Mouse (Mus musculus) cerebral cortex, adult 2 months (tissue): Measurements from ENCODE around the gene Tfap2a.

Experiments
- WGBS: fragments of 180-500 bp; shearing (Covaris S2); methylation state at CpG from one replicate; pipeline ENCODE4 v1.1.7; 2018; 5-methylcytosine and 5-hydroxymethylcytosine counted together

Gene Tfap2a

DNA sequence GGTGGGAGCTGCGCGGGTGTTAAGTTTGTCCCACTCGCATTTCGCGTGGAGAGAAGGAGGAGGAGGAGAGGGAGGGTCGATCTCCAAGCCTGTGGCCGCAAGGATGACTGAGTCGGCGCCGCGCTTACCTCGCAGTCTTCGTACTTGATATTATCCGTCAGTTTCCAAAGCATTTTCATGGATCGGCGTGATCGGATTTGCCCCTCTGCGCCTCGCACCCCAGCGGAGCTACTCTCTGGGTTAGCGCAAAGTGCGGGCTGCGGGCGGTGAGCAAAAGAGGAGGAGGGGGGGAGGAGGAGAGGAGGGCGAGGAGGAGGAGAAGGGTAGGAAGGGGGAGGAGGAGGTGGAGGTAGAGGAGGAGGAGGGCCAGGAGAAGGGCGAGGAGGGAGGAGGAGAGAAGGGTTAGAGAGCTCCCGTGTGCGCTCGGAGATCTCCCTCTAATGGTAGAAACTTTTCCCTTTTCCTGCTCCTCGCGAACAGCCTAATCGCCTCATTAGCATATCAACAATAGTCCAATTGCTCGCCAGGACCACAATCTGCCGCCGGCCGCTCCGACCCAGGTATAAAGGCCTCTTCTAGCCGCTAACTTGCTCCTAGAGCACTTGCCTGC lies 4.5 kb downstream of the Tfap2a start:
- 2% methylated on average over 36 of the region's 38 CpGs for WGBS

DNA sequence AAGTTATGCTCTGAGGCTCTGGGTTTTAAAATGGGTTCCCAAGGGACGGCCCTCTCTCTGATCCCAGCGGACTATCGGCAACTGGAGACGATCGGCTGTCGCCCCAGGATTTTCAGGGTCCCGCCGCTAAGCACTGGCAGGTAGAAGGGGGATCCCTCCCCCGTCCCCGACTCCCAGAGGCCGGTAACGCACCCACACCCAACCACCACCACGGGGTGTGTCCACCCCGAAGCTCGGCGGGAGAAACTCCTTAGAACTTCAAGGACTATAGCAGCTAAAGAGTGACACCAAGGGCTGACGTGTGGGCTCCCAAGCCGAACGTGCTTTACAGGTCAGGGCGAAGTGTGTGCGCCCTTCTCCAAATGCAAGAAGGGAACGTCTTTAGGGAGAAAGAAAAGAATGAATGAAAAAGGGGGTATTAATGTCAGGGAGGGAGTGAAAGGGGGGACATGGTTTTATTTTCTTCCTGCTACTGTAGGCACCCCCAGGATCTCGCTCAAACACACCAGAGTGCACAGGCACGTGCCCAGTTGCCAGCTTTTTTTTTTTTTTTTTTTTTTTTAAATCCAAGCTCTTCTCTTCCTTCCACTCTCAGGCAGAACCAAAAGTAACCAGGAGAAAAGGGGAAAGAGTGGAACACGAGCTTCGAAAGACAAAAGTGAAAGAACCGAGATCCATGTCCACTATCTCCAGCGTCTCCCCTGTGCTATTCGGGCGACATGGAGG lies 5.2 kb downstream of the Tfap2a start:
- WGBS = 2% methylated on average over 30 of the region's 30 CpGs

DNA sequence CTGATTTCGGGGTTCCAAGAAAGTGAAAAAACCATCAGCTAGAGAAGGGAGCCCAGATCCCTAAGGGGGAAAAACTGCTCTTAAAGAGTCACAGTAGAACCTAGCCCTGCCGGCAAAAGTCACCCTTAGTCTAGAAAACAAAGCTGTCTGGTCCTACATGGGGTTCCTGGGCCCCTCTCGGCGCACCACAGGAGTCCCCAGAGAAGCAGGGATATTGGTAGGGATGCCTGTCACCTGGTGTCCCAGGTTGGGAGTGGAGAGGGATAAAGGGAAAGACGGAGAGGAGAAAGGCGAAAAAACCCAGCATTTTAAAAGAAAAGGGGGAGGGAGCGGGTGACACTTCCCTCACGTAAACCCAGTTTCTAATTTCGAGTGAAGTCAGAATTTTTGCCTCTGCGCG lies 6.1 kb downstream of the Tfap2a start:
- 3% methylated on average over 11 of the region's 11 CpGs for WGBS

DNA sequence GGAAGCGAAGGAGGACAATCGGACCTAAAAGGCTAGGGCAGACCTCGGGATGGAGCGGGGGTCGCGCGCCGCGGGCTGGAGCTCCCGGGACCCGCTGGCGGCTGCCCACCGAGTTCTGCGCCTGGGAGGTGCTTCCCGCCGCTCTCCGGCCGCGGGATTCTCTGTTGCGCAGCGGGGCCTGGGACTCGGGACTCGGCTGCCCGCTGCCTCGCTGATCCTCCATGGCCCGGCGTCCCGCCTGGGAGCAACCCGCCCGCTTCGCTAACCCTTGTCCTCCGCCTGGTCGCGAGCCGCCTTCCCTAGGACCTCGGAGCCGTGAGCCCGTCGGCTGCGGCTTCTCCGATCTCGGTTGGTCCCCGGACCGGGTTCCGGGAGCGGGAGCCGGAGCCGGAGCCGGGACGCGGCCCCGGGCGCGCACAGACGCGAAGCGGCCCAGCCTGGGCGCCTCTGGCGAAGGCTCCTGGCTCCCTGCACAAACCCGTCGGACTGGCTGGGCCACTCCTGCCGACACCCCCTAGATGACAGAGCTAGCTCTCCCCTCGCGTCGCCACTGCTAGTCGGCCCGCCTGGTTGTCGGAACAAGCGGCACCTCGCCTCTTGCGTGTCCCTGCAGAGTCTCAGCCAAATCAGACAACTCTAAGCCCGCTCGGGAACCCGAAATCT lies 6.9 kb downstream of the Tfap2a start:
- 1% methylated on average over 71 of the region's 74 CpGs for WGBS

DNA sequence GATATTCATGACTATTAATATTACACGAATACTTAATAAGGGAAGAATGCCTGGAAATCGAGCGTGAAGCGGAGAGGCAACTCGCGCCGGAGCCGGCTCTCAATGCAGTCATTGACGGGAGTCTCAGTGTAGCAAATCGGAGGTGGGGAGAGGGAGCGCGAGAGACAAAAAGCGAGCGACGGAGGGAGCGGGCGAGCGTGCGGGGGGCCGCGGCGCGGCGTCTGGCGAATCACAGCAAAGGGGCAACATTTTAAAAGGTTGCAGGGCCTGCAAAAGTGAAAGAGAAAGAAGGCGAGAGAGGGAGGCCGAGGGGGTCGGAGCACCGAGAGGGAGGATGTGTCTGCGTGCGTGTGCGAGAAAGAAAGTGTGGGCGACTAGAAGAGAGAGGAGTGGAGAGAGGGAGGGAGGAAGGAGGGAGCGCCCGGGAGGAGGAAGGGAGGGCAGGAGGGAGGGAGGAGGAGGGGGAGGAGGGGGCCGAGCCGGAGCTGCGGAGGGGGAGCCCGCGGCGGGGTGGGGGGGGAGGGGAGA lies 7.5 kb downstream of the Tfap2a start:
- WGBS = 1% methylated on average over 33 of the region's 41 CpGs

DNA sequence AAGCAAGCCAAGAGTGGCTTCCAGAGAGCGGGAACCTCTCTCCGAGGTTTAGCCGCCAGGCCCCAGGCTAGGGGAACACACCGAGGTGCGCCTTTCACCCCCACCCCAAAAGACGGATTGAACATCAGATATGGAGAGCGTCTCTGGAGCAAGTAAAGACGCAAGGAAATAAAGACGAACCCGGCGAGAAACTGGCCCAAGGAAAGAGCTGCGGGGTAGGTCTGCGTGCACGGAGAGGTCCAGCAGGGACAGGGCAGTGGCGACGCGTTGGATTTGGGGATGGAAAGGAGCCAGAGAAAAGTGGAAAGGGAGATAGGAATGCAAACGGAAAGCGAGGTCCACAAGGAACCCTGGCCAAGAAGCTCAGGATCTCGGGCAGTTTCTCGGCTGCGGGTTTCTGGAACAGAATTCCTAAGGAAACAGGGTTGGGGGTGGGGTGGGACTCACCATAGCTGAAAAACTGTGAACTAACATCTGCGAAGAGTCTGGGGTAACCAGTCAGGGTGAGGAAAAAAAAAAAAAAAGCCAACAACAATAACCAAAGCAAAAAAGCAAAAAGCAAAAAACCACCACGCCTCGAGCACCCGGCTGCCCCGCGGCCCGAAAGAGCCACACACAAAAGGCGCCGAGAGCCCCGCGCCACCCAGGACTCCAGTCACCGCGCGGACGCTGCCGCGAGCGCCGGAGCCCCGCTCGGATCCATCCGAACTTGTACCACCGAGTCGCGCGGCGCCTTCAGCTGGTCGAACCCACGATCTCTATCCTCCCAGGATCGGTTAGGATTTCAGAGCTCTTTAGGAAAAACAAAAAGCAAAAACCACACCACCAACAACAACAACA lies 8.4 kb downstream of the Tfap2a start:
- 4% methylated on average over 52 of the region's 52 CpGs for WGBS

DNA sequence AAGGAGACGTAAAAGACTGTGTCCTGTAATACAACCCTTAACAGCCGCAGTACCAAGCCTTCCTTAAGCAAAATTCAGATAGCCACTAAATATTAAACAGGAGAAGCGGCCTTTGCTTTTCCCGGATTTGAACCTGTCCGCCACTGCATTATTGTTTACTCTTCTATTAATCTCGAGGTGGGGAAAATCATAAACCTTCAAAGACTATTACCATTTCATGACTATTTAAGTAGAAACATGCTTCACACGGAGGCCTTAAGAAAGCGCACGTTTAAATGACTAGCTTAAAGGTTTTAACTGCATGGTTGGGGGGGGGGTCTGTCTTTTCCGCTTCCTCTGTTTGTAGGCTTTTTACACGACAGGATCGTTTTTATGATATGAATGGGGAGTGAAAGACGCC lies 9.1 kb downstream of the Tfap2a start:
- 5% methylated on average over 13 of the region's 13 CpGs for WGBS

DNA sequence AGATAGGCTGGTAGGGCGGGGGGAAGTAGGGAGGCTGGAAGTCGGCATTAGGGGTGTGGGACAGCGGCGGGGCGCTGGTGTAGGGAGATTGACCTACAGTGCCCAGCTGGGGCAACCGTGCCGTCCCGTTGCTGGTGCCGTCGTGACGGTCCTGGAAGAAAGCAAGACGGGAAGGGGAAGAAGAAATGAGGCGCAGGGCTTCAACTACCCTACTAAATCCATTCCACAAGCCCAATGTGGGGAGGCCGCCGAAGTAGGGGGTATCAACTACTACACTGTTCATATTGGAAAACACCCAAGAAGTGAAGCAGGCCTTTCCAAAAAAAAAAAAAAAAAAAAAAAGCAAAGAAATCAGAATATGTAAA lies 9.6 kb downstream of the Tfap2a start:
- 5% methylated on average over 15 of the region's 15 CpGs for WGBS

DNA sequence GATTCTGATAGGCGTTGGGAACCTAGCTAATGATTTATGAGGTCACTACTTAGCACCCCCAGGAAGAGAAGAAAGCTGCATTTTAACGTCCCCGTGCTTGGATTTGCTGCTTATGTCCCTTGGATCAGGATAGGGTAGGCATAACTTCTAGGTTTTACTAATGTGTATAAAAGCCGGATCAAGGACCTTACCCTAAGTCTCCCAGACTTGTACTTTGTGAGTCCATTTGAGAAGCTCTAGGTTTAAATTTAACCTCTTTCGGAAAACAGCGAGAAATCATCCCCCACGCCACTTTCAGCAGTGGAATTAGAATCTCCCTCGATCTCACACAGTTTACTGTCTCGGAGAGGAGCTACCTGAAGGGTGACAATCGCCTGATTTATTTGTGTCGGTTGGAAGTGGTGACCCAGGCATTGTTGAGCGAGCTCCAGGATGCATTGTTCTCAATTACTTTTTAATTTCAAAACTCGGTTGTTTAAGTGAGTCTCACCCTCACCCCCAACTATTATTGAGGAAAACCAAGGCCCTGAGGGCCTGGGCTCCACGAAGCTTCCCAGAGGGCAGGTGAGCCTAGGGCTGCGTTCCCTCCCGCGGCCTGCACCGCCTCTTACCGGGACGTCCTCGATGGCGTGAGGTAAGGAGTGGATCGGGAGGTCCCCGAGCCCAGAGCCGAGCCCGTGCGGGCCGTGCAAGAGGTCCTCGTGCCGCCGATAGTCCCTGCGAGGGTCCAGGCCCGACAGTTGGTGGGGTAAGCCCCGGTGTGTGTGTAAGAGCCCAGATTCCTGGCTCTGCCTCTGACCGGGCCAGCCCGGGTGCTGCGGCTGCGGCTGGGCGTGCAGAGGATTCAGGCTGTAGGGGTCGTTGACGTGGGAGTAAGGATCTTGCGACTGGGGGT lies 10.2 kb downstream of the Tfap2a start:
- WGBS = 3% methylated on average over 42 of the region's 42 CpGs

DNA sequence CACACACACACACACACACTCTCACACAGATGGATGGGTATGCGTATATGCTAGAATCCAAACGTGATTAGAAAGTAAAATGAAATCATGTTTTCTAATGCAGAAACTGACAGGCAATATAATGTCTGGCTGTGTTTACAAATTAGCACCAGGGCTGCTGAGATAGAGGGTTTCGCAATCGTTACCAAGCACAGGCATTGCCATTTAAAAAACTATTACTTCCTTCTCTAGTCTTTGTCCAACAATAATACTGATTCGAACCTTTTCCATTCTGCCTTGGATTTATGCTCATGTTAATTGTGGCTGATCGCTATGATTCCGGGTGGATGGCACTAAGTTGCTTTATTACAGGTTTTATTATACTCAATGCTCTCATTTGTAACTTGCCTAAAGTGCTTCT lies 12.3 kb downstream of the Tfap2a start:
- 13% methylated on average over 7 of the region's 7 CpGs for WGBS

DNA sequence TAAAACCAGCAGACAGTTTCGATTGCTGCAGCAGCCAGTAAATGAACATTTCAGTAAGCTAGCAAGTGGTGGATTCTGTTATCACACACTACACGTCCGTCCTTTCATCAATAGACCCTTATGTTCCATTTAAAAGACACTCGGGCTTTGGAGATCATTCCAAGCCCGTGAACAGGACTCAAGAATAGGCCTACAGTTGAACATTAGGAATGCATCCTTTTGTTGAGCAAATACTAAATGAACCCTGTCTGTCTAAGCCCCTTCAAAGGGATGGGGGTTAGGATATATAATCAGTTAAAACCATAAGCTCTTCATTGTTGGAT lies 14.6 kb downstream of the Tfap2a start:
- WGBS = 15% methylated on average over 5 of the region's 5 CpGs

DNA sequence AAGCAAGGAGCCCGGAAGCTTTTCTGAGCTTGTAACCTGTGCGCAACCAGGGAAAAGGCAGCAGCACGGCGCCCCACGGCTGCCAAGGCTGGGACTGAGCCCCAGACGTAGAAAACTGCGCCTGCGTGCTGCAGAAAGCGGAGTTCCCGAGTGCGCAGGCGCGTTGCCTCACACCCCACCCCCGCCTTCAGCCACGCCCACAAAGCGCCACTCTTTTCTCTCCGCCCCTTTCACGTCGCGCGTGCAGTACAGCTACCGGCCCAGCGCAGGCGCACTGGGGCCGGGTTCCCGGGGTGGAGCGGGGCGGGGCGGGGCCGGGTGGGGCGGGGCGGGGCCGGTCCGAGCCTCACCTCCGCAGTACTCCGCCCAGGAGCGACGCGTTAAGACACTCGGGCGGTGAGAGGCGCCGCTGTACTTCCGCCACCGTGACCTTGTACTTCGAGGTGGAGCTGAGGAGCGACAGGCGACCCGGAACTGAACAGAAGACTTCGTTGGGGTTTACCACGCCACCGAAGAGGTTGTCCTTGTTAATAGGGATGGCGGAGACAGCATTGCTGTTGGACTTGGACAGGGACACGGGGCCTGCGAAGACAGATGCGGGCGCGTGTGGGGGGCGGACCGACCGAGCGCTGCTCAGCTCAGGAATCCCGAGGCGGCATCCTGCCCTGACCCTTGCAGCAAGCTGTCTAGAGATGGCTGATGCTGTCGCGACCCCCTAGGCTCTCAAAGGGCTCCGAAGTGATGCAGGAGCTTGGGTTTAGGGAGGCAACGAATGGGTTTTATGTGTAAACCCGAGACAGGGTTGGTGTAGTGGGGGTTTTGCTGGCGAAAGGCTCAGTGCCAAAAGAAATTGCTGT lies 15.2 kb downstream of the Tfap2a start:
- 1% methylated on average over 70 of the region's 70 CpGs for WGBS

DNA sequence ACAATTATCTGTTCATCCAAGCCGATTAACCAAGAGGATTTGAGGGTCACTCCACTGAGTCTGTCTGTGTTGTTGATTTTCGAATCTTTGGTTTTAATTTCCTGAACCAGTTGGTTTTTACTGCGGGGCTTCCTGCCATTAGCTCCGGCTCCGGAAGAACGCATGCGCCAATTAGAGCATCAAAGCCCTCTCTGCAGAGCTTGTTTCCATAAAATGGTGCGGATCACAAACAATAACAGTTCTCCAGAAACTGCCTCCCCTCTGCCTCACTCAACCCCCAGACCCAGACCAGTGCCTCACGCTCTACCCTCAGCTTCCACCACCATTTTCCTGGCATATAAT lies 18.5 kb downstream of the Tfap2a start:
- WGBS = 22% methylated on average over 9 of the region's 9 CpGs

DNA sequence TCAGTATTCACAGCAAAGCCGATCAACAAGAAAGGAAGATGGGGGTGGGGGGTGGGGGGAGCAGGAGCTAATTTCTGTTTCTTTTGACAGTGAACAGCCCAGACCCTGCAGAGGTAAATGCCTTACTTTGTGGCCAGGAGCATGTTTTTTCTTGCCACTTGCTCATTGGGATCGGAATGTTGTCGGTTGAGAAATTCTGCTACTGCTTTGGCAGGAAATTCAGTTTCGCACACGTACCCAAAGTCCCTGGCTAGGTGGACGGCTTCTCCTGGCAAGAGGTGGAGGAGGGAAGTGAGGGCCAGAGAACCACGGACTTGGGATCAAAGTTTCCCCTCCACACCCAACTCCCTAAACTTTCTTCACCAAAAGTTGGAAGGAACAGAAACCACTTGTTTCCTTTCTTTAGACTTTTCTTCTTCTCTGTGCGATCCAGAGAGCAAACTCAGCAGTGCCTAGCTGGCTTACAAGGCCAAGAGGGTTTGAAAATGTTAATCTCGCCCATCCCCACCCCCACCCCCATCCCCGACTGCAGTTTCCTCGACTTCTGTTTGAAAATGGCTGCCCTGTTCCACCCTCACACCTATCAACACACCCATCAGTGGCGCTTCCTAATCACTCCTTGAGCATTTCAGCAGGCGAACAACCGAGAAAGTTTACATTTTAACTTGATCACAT lies 19.0 kb downstream of the Tfap2a start:
- WGBS = 42% methylated on average over 14 of the region's 14 CpGs

DNA sequence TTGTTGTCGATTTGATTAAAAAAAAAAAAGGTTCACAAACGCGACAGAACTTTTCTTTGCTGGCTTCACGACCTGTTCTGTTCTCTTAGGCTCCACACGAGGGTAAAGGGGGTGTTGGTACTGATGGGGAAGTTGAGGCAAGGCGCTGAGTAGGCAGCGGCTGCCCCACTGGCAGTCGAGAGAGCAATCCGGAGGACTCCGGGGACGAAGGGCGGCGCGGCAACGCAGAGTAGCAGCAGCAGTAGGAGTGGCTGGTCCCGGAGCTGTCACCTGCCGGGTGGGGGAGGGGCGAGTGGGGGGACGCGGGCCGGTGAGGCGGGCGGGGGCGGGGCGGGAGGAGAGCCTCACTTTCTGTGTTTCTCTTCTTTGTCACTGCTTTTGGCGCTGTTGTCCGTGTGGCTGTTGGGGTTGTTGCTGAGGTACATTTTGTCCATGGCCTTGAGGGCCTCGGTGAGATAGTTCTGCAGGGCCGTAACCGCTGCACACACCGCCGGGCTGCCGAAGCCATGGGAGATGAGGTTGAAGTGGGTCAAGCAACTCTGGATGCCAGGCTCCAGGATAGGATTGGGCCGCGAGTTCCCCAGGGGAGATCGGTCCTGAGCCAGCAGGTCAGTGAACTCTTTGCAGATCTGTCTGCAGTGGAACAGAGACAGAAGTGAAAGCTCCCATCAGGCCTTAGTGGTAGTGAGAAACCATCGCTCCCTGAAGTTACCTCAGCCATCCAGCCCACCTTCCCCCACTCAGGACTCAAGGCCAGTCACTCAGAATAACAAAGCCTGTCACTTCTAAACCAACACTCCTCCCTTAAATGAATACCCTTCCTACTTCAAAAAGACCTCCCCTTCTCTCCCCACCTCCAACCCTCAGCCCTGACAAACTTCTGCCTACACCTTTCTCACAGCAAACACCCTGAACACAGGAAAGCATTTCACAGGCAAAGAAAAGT lies 21.1 kb downstream of the Tfap2a start:
- 20% methylated on average over 31 of the region's 37 CpGs for WGBS

DNA sequence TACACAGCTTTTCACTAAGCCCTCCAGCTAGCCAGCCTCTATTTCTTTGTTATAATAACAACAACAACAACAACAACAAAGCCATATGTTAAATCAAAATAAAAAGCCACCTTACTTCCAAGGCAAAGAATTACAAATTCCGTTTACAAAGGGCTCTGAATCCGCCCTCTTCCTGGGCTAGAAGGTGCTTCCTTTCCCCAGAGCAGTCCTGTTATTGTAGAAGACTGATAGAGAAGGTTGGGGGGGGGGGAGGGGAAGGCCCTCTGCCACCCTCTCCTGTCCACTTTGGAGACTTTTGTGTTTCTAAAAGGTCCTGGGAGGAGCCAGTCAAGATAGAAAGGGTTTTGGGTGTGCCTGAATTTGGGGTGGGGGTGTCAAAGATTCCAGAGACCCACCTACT lies 23.6 kb downstream of the Tfap2a start:
- WGBS = 10% methylated on average over 2 of the region's 2 CpGs

DNA sequence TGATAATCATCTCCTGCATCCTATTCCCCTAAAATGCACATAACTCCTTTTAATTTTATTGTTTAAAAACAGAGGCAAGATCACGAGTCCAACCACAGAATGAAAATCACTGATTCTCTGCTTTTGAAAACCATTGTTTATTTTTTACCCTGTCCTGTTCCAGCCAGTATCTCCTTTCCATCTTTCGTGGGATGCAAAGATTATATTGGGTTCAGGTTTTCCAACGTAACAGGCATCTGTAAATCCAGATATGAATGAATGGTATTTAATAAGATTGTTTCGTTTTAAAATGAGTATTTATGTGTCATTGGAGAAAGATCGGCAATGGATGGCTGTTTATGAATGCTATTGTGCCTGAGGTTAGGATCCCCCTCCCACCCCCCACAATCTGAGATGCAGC lies 24.5 kb downstream of the Tfap2a start:
- 13% methylated on average over 5 of the region's 5 CpGs for whole genome bisulfite sequencing

DNA sequence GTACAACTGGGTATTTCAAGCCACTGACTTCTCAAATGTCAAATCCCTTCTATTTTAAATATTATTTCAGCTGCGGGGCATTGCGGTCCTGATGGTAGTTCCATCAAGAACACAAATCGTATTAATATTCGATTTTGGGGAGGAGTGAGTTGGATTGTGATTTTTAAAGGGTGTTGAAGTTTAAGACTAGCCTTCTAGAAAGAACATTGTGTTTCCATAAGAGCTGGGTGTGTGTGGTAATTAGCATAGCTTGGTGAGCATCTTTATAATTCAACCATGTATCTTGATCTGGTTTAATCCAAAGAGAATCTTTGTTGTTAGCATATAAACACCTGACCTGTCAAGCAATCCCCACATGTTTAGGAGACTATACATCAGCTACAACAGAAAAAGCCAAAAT lies 24.9 kb downstream of the Tfap2a start:
- 13% methylated on average over 4 of the region's 4 CpGs for WGBS

DNA sequence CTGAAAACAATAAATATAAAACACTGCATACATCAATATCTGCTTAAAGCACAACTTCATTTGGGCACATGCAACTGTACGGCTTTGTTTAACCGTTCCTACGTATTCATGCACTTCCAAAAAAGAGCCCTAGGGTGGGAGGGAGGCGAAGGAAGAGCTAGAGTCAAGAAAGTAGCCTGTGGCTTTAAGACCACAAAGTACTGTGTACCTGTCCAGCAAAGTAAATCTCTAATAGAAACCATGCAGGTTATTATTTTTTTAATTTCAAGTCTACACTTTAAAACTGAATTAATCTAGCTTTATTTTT lies 25.7 kb downstream of the Tfap2a start:
- 8% methylated on average over 4 of the region's 4 CpGs for WGBS
